In genomic region chr19:60890391-60891122, GRCm38 (mm10) we compare ENCODE assay signal across 8 mouse cellular contexts. TPM values are rescaled to one million over a fixed set of nuclear protein-coding genes. Genes with fewer than 3 reads are reported as not detected.
DNase-seq lines count a peak whose midpoint lies in the region; ATAC-seq and TF ChIP-seq lines count a peak whose summit lies in the region.

No protein-coding gene starts in this region.

- H3K4me1 ChIP-seq in intestine, embryonic 15.5 days (replicated peaks), result no peaks in the 10 kb centered on the region; the same call in 1 of the 2 replicates
- peaks cover 13% of the 10 kb centered on the region for H3K4me1 ChIP-seq in midbrain, embryonic 11.5 days (ENCODE audit: control insufficient read depth, insufficient read depth, low read length)

- H3K27ac ChIP-seq in intestine, embryonic 15.5 days, result peak overlapping the region; percentile 77
- H3K27ac ChIP-seq in midbrain, embryonic 11.5 days (ENCODE audit: low read depth, low read length), result peak overlapping the region; percentile 59

- no peaks in the 10 kb centered on the region for H3K36me3 ChIP-seq in C2C12 (ENCODE audit: control insufficient read depth, insufficient read depth)
- H3K36me3 ChIP-seq in intestine, embryonic 15.5 days, result no peaks in the 10 kb centered on the region
- no peaks in the 10 kb centered on the region for H3K36me3 ChIP-seq in midbrain, embryonic 11.5 days (ENCODE audit: control insufficient read depth, insufficient read depth, low read length)

- H3K79me3 ChIP-seq in C2C12 (ENCODE audit: low read depth), result no peaks in the 10 kb centered on the region

- peak overlapping the region; percentile 81 for H3ac ChIP-seq in C2C12 (ENCODE audit: control insufficient read depth, insufficient read length, low read depth)

- no peaks in the 10 kb centered on the region for H3K79me2 ChIP-seq in C2C12 (ENCODE audit: control insufficient read depth, insufficient read depth)

- TF ChIP-seq CTCF in C2C12 (IDR thresholded peaks at IDR 0.05; ENCODE audit: control insufficient read depth, insufficient read depth, insufficient read length), result no peak

- H3K9ac ChIP-seq in intestine, embryonic 15.5 days, result peak overlapping the region; percentile 89
- H3K9ac ChIP-seq in midbrain, embryonic 11.5 days (ENCODE audit: low read length), result peak overlapping the region; percentile 73

- H3K27me3 ChIP-seq in C2C12 (ENCODE audit: control insufficient read depth, insufficient read depth, insufficient read length), result no peaks in the 10 kb centered on the region
- no peaks in the 10 kb centered on the region for H3K27me3 ChIP-seq in intestine, embryonic 15.5 days (replicated peaks)
- no peaks in the 10 kb centered on the region for H3K27me3 ChIP-seq in midbrain, embryonic 11.5 days (ENCODE audit: control insufficient read depth, insufficient read depth, low read length)

- peak; percentile 48; the same call in 1 of the 2 replicates for ATAC-seq in intestine, embryonic 15.5 days
- peak; percentile 71 for ATAC-seq in midbrain, embryonic 11.5 days (ENCODE audit: low FRiP score)
- ATAC-seq in CD4-positive, CD25-positive, alpha-beta regulatory T cell, adult 4 months, result no peak

- peak; percentile 66 for DNase-seq in kidney, adult 18-20 months
- no peak for DNase-seq in kidney, postnatal 14 days
- peak; percentile 41 to 55 for DNase-seq in cerebellum, postnatal 4 days (ENCODE audit: low spot score in 2 of 2)
- DNase-seq in frontal cortex, postnatal 25 days (ENCODE audit: low spot score in 2 of 2), result peak; percentile 41 to 43
- DNase-seq in midbrain, embryonic 11.5 days (ENCODE audit: low spot score, missing footprints), result peak; percentile 97

- peak overlapping the region; percentile 91 for H3K4me2 ChIP-seq in intestine, embryonic 15.5 days (replicated peaks)
- H3K4me2 ChIP-seq in midbrain, embryonic 11.5 days, result peak overlapping the region; percentile 72

- peak overlapping the region; percentile 64 for H3K4me3 ChIP-seq in C2C12 (ENCODE audit: insufficient read depth, poor library complexity, severe bottlenecking)
- H3K4me3 ChIP-seq in intestine, embryonic 15.5 days (replicated peaks), result peak overlapping the region; percentile 78
- peak overlapping the region; percentile 85 for H3K4me3 ChIP-seq in midbrain, embryonic 11.5 days (ENCODE audit: low read depth, low read length)

- no peaks in the 10 kb centered on the region for H3K9me3 ChIP-seq in intestine, embryonic 15.5 days
- H3K9me3 ChIP-seq in midbrain, embryonic 11.5 days (ENCODE audit: control insufficient read depth, low read length), result no peaks in the 10 kb centered on the region

- under 1% methylated on average over 41 of the region's 41 CpGs for WGBS in intestine, embryonic 15.5 days
- under 1% methylated on average over 41 of the region's 41 CpGs for WGBS in midbrain, embryonic 11.5 days

TF ChIP-seq in C2C12, 6 proteins besides CTCF, POLR2A, EP300 and RAD21:
- no peak for TF ChIP-seq CEBPB (IDR thresholded peaks at IDR 0.05; ENCODE audit: low read depth)
- no peak for TF ChIP-seq MYOG (IDR thresholded peaks at IDR 0.05; ENCODE audit: control insufficient read depth, extremely low read depth, insufficient read length)
- TF ChIP-seq USF1 (IDR thresholded peaks at IDR 0.05; ENCODE audit: low read depth), result no peak
- TF ChIP-seq FOSL1 (IDR thresholded peaks at IDR 0.05; ENCODE audit: insufficient read depth, low read length, poor library complexity, severe bottlenecking), result no peak

RNA-seq across cellular contexts. Expression of gene Grk5, which starts 1.0 kb away (rescaled TPM):
- 1.1 TPM for polyA plus RNA-seq in C2C12 (2012; fragmentation: generic; extraction: Trizol)
- 1.5 and 2.0 TPM in 2 replicates for polyA plus RNA-seq in intestine, embryonic 15.5 days (2015; fragmentation: Nextera tagmentation; extraction: Ambion mirVana)
- polyA plus RNA-seq in midbrain, embryonic 11.5 days (2014; fragmentation: Nextera tagmentation; extraction: Ambion mirVana), result 2.7 and 2.8 TPM in 2 replicates
- polyA plus RNA-seq in CD4-positive, CD25-positive, alpha-beta regulatory T cell, adult 4 months (2017; shearing (Covaris generic)), result 1 to 10 TPM; 1.8 to 2.5 TPM

RNA-seq across cellular contexts. Expression of gene Prdx3, which starts 16.2 kb away (rescaled TPM):
- 83.1 TPM for polyA plus RNA-seq in C2C12 (2012; fragmentation: generic; extraction: Trizol)
- 150 and 158 TPM in 2 replicates for polyA plus RNA-seq in intestine, embryonic 15.5 days (2015; fragmentation: Nextera tagmentation; extraction: Ambion mirVana)
- polyA plus RNA-seq in midbrain, embryonic 11.5 days (2014; fragmentation: Nextera tagmentation; extraction: Ambion mirVana), result 122 and 132 TPM in 2 replicates
- polyA plus RNA-seq in CD4-positive, CD25-positive, alpha-beta regulatory T cell, adult 4 months (2017; shearing (Covaris generic)), result 100 to 1,000 TPM; 119 to 123 TPM

RNA-seq across cellular contexts. Expression of gene Sfxn4, which starts 29.3 kb away (rescaled TPM):
- 1.8 TPM for polyA plus RNA-seq in C2C12 (2012; fragmentation: generic; extraction: Trizol)
- 4.1 and 5.0 TPM in 2 replicates for polyA plus RNA-seq in intestine, embryonic 15.5 days (2015; fragmentation: Nextera tagmentation; extraction: Ambion mirVana)
- polyA plus RNA-seq in midbrain, embryonic 11.5 days (2014; fragmentation: Nextera tagmentation; extraction: Ambion mirVana), result 16.5 and 18.2 TPM in 2 replicates
- polyA plus RNA-seq in CD4-positive, CD25-positive, alpha-beta regulatory T cell, adult 4 months (2017; shearing (Covaris generic)), result 1 to 10 TPM; 3.9 to 4.6 TPM
